Mouse (Mus musculus): ENCODE measurements around the gene Fam227a. TPM values are rescaled to one million over a fixed set of nuclear protein-coding genes. Genes with fewer than 3 reads are reported as not detected.
A peak's percentile ranks its signal among the peaks of the same experiment; 100 is the strongest.

The Fam227a gene
- polyA plus RNA-seq, 1 experiment from 2014 or later, result 1.4 TPM

DNA sequence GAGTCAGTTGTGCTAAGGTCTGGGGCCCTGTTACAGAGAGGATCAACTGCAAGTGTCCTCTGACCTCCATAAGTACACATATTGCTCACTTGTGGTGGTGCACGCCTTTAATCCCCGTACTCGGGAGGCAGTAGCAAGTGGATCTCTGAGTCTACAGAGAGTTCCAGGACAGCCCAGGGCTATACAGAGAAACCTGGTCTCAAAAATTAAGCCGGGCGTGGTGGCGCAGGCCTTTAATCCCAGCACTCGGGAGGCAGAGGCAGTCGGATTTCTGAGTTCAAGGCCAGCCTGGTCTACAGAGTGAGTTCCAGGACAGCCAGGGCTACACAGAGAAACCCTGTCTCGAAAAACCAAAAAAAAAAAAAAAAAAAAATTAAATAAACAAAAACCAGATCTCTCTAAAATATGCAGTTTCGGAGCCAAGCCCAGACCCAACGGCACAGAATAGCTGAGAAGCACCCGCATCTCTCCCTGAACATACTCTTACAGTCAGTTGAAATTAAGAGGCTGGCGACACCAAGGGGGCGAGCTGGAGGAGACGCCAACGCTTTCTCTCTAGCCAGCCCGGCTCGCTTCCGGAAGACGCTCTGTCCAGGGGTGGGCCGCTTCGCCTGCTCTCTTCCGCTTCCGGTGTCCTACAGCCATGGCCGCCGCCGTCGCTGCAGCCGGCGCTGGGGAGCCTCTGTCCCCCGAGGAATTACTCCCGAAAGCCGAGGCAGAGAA lies 11.7 kb upstream of the Fam227a start, which contains the start of gene Tomm22:
Gene Tomm22, plus strand, starts transcription at position 613 of the 723 bp plus-strand sequence.
- peaks cover 52% of the 10 kb centered on the region for H3K36me3 ChIP-seq (ENCODE audit: insufficient read depth)
- DNase-seq (peak; percentile 97), ATAC-seq (ENCODE audit: insufficient read depth) (peak; percentile 98)
- no peaks in the 10 kb centered on the region for H3K27me3 ChIP-seq (ENCODE audit: insufficient read depth, low read length)
- H3K9me3 ChIP-seq (ENCODE audit: low read depth, low read length), result no peaks in the 10 kb centered on the region
- H3K27ac ChIP-seq (ENCODE audit: low read depth), result no peak within 1 kb of the TSS; the same call in 1 of the 2 replicates
- H3K4me1 ChIP-seq (ENCODE audit: insufficient read depth), result 0 out of 2 replicates have a peak, but pooled peaks cover 3% of the 10 kb centered on the region
- peak within 1 kb of the TSS; percentile 89 for H3K4me3 ChIP-seq (ENCODE audit: low read depth, low read length)
- peak within 1 kb of the TSS; percentile 85 for H3K9ac ChIP-seq
- WGBS, result 16% methylated on average over 32 of the region's 33 CpGs
- TF ChIP-seq CTCF (IDR thresholded peaks at IDR 0.05; ENCODE audit: low read depth), result peak; percentile 61
- peak within 1 kb of the TSS; percentile 63 for H3K4me2 ChIP-seq

DNA sequence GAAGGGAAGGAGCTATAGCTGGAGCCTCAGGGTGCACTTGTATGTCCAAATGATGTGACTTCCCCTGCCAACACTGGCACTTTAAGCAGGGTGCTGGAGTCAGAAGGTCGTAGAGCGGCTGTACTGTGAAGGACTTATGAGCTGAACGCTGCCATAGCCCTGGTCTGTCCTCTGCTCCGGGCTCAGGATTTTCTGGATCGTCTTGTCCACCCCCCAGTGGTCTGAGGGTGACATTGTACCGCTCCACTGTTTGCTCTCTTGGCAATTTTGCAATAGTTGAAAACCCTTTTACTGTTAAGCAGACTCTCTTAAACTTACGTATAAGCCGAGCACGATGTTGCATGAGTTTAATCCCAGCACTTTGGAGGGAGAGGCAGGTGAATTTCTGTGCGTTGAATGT lies 10.4 kb upstream of the Fam227a start:
- H3K4me3 ChIP-seq (ENCODE audit: low read depth, low read length), result no peak overlapping the region
- H3K9ac ChIP-seq, result no peak overlapping the region
- H3K4me2 ChIP-seq, result no peak overlapping the region
- no peak for ATAC-seq (ENCODE audit: insufficient read depth)
- 59% methylated on average over 10 of the region's 10 CpGs for WGBS
- H3K4me1 ChIP-seq (ENCODE audit: insufficient read depth), result 0 out of 2 replicates have a peak, but pooled peaks cover 3% of the 10 kb centered on the region
- no peak overlapping the region for H3K27ac ChIP-seq (ENCODE audit: low read depth)
- peak; percentile 53 for DNase-seq
- no peaks in the 10 kb centered on the region for H3K27me3 ChIP-seq (ENCODE audit: insufficient read depth, low read length)
- no peaks in the 10 kb centered on the region for H3K9me3 ChIP-seq (ENCODE audit: low read depth, low read length)
- TF ChIP-seq CTCF (IDR thresholded peaks at IDR 0.05; ENCODE audit: low read depth), result peak; percentile 43
- peaks cover 42% of the 10 kb centered on the region for H3K36me3 ChIP-seq (ENCODE audit: insufficient read depth)

DNA sequence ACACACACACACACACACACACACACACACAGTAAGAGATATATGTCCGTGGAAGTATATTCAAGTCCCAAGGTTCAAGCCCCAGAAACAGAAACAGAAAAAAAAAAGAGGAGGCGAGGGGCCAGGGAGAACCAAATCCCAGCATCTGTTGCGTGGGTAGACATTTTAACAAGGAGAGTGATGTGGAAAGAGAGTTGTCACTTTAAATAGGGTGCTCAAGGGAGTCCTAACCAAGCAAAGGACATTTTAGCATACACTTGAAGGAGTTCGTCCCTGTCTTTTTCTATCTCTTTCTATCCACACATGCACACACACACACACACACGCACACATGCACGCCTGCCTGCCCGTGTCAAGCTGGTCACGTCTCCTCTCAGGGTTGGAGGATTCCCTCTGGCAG lies 5.9 kb upstream of the Fam227a start:
- H3K27me3 ChIP-seq (ENCODE audit: insufficient read depth, low read length), result no peaks in the 10 kb centered on the region
- H3K4me3 ChIP-seq (ENCODE audit: low read depth, low read length), result no peak overlapping the region
- peaks cover 27% of the 10 kb centered on the region for H3K36me3 ChIP-seq (ENCODE audit: insufficient read depth)
- no peak overlapping the region for H3K27ac ChIP-seq (ENCODE audit: low read depth)
- H3K4me2 ChIP-seq, result no peak overlapping the region
- H3K9me3 ChIP-seq (ENCODE audit: low read depth, low read length), result no peaks in the 10 kb centered on the region
- no peak for ATAC-seq (ENCODE audit: insufficient read depth)
- WGBS, result 89% methylated on average over 8 of the region's 8 CpGs
- no peak for DNase-seq
- H3K9ac ChIP-seq, result no peak overlapping the region
- TF ChIP-seq CTCF (IDR thresholded peaks at IDR 0.05; ENCODE audit: low read depth), result no peak
- H3K4me1 ChIP-seq (ENCODE audit: insufficient read depth), result peaks cover 3% of the 10 kb centered on the region; the same call in 1 of the 2 replicates

DNA sequence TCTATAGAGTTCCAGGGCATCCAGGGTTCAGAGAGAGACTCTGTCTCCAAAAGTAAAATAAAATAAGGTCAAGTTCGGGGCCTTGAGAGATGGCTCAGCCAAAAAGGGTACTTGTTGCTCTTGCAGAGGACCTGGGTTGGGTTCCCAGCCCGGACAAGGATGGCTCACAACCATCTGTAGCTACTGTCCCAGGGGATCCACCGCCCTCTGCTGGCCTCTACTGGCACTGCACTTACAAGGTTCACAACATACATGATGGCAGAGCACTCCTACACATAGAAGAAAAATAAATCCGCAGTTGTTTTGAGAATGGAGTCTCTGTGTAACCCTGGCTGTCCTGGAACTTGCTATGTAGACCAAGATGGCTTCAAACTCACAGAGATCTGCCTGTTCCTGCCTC lies 3.1 kb upstream of the Fam227a start:
- ATAC-seq (ENCODE audit: insufficient read depth) (no peak), DNase-seq (peak; percentile 49)
- Histone ChIP-seq H3K36me3 (ENCODE audit: insufficient read depth) (peaks cover 24% of the 10 kb centered on the region), H3K27ac (ENCODE audit: low read depth) (no peak overlapping the region), H3K4me1 (ENCODE audit: insufficient read depth) (peaks cover 5% of the 10 kb centered on the region; the same call in 1 of the 2 replicates), H3K9me3 (ENCODE audit: low read depth, low read length) (no peaks in the 10 kb centered on the region), H3K4me3 (ENCODE audit: low read depth, low read length) (no peak overlapping the region), H3K4me2 (no peak overlapping the region), H3K27me3 (ENCODE audit: insufficient read depth, low read length) (no peaks in the 10 kb centered on the region), H3K9ac (no peak overlapping the region)
- peak; percentile 65 for TF ChIP-seq CTCF (IDR thresholded peaks at IDR 0.05; ENCODE audit: low read depth)
- 72% methylated on average over 4 of the region's 4 CpGs for WGBS

DNA sequence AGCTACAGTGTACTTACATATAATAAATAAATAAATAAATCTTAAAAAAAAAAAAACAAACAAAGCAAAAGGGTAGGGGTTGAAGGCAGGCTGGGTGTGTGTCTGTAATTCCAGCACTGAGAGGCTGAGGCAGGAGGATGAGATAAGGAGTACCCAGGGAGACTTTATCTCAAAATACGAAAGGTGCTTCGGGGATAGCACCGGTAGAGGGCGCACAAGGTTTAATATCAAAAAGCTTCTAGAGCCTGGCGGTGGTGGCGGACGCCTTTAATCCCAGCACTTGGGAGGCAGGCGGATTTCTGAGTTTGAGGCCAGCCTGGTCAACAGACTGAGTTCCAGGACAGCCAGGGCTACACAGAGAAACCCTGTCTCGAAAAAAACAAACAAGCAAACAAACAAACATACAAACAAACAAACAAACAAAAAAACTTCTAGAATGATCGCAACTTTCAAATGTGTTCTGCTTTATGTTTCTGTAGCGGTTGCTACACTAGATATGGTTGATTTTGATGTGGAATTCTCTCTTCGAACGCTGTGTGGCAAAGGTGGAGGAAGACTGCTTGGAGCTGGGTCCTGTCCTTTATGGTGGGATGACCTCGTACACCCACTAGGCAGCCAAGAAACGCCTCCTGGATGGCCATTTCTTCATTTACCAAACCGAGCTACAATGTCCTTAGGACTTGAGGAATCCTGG lies 772 bp downstream of the Fam227a start:
- Histone ChIP-seq H3K4me3 (ENCODE audit: low read depth, low read length) (peak overlapping the region; percentile 73), H3K4me2 (peak overlapping the region; percentile 97), H3K27ac (ENCODE audit: low read depth) (peak overlapping the region; percentile 95), H3K9me3 (ENCODE audit: low read depth, low read length) (no peaks in the 10 kb centered on the region), H3K36me3 (ENCODE audit: insufficient read depth) (peaks cover 4% of the 10 kb centered on the region; the same call in 1 of the 2 replicates), H3K27me3 (ENCODE audit: insufficient read depth, low read length) (no peaks in the 10 kb centered on the region), H3K4me1 (ENCODE audit: insufficient read depth) (peaks cover 5% of the 10 kb centered on the region; the same call in 1 of the 2 replicates), H3K9ac (peak overlapping the region; percentile 71)
- TF ChIP-seq CTCF (IDR thresholded peaks at IDR 0.05; ENCODE audit: low read depth), result peak; percentile 69
- peak; percentile 29; the same call in 1 of the 2 replicates for ATAC-seq (ENCODE audit: insufficient read depth)
- DNase-seq, result peak; percentile 95
- WGBS, result 3% methylated on average over 16 of the region's 16 CpGs

DNA sequence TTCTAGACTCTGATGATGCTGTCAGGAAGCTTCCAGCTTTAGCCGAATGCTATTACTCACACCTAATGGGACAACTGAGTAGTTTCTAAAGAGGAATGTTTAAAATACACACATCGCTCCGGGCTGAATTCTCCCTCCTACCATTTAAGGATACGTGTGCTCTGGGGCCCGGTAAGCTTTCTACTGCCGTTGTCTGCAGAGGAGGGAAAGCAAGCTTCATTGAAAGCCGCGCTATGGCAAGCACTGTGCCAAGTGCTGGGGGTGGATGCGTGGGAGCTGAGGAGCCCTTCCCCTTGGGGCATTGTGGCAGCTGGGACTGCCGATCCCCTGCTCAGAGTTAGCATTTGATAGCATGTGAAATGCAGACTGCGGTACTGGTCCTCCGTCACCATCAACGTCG lies 2.3 kb downstream of the Fam227a start:
- Histone ChIP-seq H3K9ac (no peak overlapping the region), H3K9me3 (ENCODE audit: low read depth, low read length) (no peaks in the 10 kb centered on the region), H3K27ac (ENCODE audit: low read depth) (no peak overlapping the region), H3K4me2 (no peak overlapping the region), H3K4me3 (ENCODE audit: low read depth, low read length) (no peak overlapping the region), H3K27me3 (ENCODE audit: insufficient read depth, low read length) (no peaks in the 10 kb centered on the region), H3K36me3 (ENCODE audit: insufficient read depth) (no peaks in the 10 kb centered on the region), H3K4me1 (ENCODE audit: insufficient read depth) (peaks cover 5% of the 10 kb centered on the region; the same call in 1 of the 2 replicates)
- 87% methylated on average over 14 of the region's 14 CpGs for WGBS
- ATAC-seq (ENCODE audit: insufficient read depth) (no peak), DNase-seq (no peak)
- no peak for TF ChIP-seq CTCF (IDR thresholded peaks at IDR 0.05; ENCODE audit: low read depth)

DNA sequence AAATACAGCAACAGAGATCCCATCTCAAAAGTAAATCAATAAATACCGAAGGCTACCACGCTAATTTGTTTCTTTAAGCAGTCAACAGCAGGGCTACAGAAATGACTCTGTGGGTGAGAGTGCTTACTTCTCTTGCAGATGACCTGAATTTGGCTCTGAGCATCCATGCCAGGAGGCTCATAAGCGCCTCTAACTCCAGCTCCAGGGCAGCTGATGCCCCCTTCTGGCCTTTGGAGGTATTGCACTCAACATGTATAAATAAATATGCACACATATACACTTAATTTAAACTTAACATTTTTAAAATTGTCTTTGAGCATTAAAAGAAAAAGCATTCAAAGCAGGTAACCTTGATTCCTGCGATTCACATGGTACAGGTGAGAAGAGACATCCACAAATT lies 7.3 kb downstream of the Fam227a start:
- 74% methylated on average over 4 of the region's 4 CpGs for WGBS
- peak; percentile 31 for DNase-seq
- Histone ChIP-seq H3K9me3 (ENCODE audit: low read depth, low read length) (no peaks in the 10 kb centered on the region), H3K4me3 (ENCODE audit: low read depth, low read length) (no peak overlapping the region), H3K27ac (ENCODE audit: low read depth) (no peak overlapping the region), H3K4me2 (no peak overlapping the region), H3K9ac (no peak overlapping the region), H3K27me3 (ENCODE audit: insufficient read depth, low read length) (no peaks in the 10 kb centered on the region), H3K4me1 (ENCODE audit: insufficient read depth) (no peaks in the 10 kb centered on the region), H3K36me3 (ENCODE audit: insufficient read depth) (no peaks in the 10 kb centered on the region)
- ATAC-seq (ENCODE audit: insufficient read depth), result no peak
- peak; percentile 51 for TF ChIP-seq CTCF (IDR thresholded peaks at IDR 0.05; ENCODE audit: low read depth)
